Mouse (Mus musculus) limb, embryonic 11.5 days (tissue): Measurements from ENCODE around the gene Elp5. TPM values are rescaled to one million over a fixed set of nuclear protein-coding genes. Genes with fewer than 3 reads are reported as not detected.
"Not testable (repeated sequence)": the region's sequence is repeated elsewhere in the genome, so short reads cannot be mapped to it uniquely, and the experiment has no call there.

Source experiments
- ATAC-seq: fragments of 200-750 bp; cut with Nextera tagmentation; 2 replicates; pipeline ENCODE4 v1.8.0; 2017; ENCODE audit warnings: low read depth; ENCODE audit not compliant: insufficient number of reproducible peaks, low FRiP score, low TSS enrichment
- DNase-seq: peaks from one replicate; pipeline ENCODE4 v3.0.0-alpha.2; 2015; ENCODE audit warnings: low spot score
- H3K27ac ChIP-seq: fragments of 300-500 bp; sonication (generic); replicated peaks from 2 replicates; pipeline ENCODE4 v1.5.1; 2014; ENCODE audit warnings: low read depth, mild to moderate bottlenecking, low read length
- H3K27me3 ChIP-seq: fragments of 300-500 bp; sonication (generic); 2 replicates; pipeline ENCODE4 v1.6.1; 2014; ENCODE audit warnings: mild to moderate bottlenecking, low read length, mixed read lengths; ENCODE audit not compliant: control insufficient read depth, insufficient read depth
- H3K36me3 ChIP-seq: fragments of 300-500 bp; sonication (generic); 2 replicates; pipeline ENCODE4 v1.6.1; 2014; ENCODE audit warnings: mild to moderate bottlenecking, low read length, moderate library complexity, mixed read lengths; ENCODE audit not compliant: control insufficient read depth, insufficient read depth
- H3K4me1 ChIP-seq: fragments of 300-500 bp; sonication (generic); 2 replicates; pipeline ENCODE4 v1.6.1; 2014; ENCODE audit warnings: low read length, mixed read lengths; ENCODE audit not compliant: control insufficient read depth, insufficient read depth
- H3K4me2 ChIP-seq: fragments of 300-500 bp; sonication (generic); 2 replicates; pipeline ENCODE4 v1.6.1; 2014; ENCODE audit warnings: low read depth, mild to moderate bottlenecking, moderate library complexity; ENCODE audit not compliant: severe bottlenecking
- H3K4me3 ChIP-seq: fragments of 300-500 bp; sonication (generic); 2 replicates; pipeline ENCODE4 v1.5.1; 2014; ENCODE audit warnings: low read depth, low read length
- H3K9ac ChIP-seq: fragments of 300-500 bp; sonication (generic); 2 replicates; pipeline ENCODE4 v1.6.1; 2014; ENCODE audit warnings: mild to moderate bottlenecking, low read length
- H3K9me3 ChIP-seq: fragments of 300-500 bp; sonication (generic); 2 replicates; pipeline ENCODE4 v1.6.1; 2016; ENCODE audit warnings: low read length; ENCODE audit not compliant: control insufficient read depth
- WGBS: fragments of 180-500 bp; shearing (Covaris S2); extraction: QIAGEN DNeasy Blood & Tissue Kit; methylation state at CpG from one replicate; pipeline ENCODE4 v1.1.7; 2014; 5-methylcytosine and 5-hydroxymethylcytosine counted together
- polyA plus RNA-seq: library from polyadenylated mRNA; unstranded; fragments of >200 nt; fragmentation: Nextera tagmentation; extraction: Ambion mirVana; gene quantifications from 2 replicates; pipeline ENCODE4 v1.2.1, GENCODE M21; 2014

Elp5 gene
- polyA plus RNA-seq, 1 experiment from 2014 or later, result 148 TPM

DNA sequence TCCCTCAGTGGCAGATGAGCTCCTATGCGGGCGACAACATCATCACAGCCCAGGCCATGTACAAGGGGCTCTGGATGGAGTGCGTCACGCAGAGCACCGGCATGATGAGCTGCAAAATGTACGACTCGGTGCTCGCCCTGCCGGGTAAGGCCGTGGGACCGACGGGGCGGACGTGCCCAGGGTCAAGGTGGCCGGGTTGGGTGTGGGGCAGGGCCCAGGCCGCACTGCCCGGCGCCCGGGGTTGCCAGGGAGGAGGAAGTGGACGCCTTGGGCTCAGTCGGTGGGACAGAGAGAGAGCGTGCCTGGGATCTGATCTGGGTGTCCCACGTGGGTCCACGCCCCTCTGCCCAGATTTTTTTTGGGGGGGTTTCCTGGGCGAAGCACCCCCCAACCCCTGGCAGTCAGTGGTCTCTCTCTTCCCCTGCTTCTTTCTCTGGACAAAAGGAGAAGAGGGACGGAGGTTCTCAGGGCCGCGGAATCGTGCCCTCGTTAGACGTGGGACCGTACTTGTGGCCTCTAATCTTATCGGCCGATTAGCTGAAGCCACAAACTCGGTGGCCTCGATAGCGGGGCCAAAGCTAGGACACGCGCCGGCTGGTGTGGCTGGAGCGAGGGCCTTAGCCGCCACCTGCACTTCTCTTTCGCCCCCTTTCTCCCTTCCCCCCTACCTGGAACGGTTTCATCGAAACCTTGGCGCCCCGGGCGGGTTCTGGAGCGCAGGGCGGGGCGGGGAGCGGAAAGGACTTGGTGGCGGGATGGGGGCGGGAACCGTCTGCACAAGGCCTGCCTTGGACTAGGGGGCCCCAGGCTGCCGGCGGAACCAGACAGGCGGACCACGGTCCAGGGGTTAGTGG, 16.1 kb downstream of the Elp5 start:
- 1% methylated on average over 58 of the region's 59 CpGs for WGBS
- DNase-seq (peak; percentile 63), ATAC-seq (peak; percentile 69)
- H3K27me3 ChIP-seq, result peaks cover 53% of the 10 kb centered on the region
- no peak overlapping the region for H3K27ac ChIP-seq
- peak overlapping the region; percentile 24 for H3K4me3 ChIP-seq
- peaks cover 4% of the 10 kb centered on the region; the same call in 1 of the 2 replicates for H3K36me3 ChIP-seq
- no peaks in the 10 kb centered on the region for H3K9me3 ChIP-seq
- peak overlapping the region; percentile 57 for H3K9ac ChIP-seq
- H3K4me1 ChIP-seq, result no peaks in the 10 kb centered on the region; the same call in 1 of the 2 replicates
- H3K4me2 ChIP-seq, result peak overlapping the region; percentile 56

DNA sequence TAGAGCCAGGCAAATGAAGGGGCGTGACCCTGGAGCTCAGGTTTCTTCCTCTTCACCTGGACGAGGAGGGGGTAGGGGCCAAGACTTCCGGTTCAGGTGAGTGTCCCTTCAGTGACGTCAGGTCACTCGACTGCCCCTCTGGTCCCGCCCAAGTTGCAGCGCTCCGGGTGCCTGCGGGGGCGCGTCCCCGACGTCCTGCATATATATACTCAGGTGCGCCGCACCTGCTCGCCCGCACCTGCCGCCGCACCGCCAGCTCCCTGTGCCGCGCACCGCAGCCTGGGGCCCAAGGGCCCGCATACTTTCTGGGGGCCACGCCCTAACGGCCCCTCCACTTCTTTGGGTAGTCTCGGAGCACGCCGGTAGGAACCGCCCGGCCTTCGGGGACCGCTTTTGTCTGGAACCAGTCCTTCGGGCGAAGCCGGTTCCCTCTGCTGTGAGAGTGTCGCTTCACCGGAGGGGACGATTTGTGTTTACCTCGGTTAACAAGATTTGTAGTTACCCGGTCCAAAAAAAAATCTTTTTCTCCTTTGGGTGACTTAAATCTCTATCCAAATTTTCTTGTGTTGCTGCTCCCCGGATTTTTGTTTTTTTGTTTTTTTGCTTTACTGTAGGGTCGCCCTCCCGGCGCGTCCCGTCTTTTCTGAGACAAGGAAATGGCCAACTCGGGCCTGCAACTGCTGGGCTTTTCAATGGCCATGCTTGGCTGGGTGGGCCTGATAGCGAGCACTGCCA, 16.9 kb downstream of the Elp5 start:
- ATAC-seq (no peak), DNase-seq (peak; percentile 49)
- Histone ChIP-seq H3K4me3 (peak overlapping the region; percentile 24), H3K27me3 (peaks cover 53% of the 10 kb centered on the region), H3K4me2 (peak overlapping the region; percentile 56), H3K9me3 (no peaks in the 10 kb centered on the region), H3K4me1 (no peaks in the 10 kb centered on the region; the same call in 1 of the 2 replicates), H3K9ac (no peak overlapping the region), H3K36me3 (peaks cover 4% of the 10 kb centered on the region; the same call in 1 of the 2 replicates), H3K27ac (no peak overlapping the region)
- WGBS, result 3% methylated on average over 49 of the region's 49 CpGs

GRCm38 (mm10) chr11:69964650-69965270, 17.6 kb downstream of the Elp5 start, which contains the start of gene Cldn7:
Cldn7 (plus strand) TSS chr11:69964779.
- WGBS, result 10% methylated on average over 23 of the region's 24 CpGs
- peak within 1 kb of the TSS; percentile 29; the same call in 1 of the 2 replicates for H3K4me2 ChIP-seq
- 0 out of 2 replicates have a peak within 1 kb of the TSS, but pooled peaks have one; percentile 0 for H3K4me3 ChIP-seq

GRCm38 (mm10) chr11:69961841-69962240, 20.5 kb downstream of the Elp5 start:
- H3K27ac ChIP-seq, result no peak overlapping the region
- peaks cover 42% of the 10 kb centered on the region for H3K27me3 ChIP-seq
- no peak overlapping the region for H3K4me3 ChIP-seq
- 44% methylated on average over 5 of the region's 5 CpGs for WGBS
- no peaks in the 10 kb centered on the region; the same call in 1 of the 2 replicates for H3K4me1 ChIP-seq
- no peaks in the 10 kb centered on the region for H3K36me3 ChIP-seq
- ATAC-seq (no peak), DNase-seq (no peak)
- no peaks in the 10 kb centered on the region for H3K9me3 ChIP-seq
- H3K9ac ChIP-seq, result no peak overlapping the region
- no peak overlapping the region for H3K4me2 ChIP-seq

More at GRCm38 (mm10) chr11:69964650-69965270, 17.6 kb downstream of the Elp5 start, which contains the start of gene Cldn7:
- Histone ChIP-seq H3K36me3 (peaks cover under 1% of the 10 kb centered on the region; the same call in 1 of the 2 replicates), H3K4me1 (no peaks in the 10 kb centered on the region; the same call in 1 of the 2 replicates), H3K27ac (no peak within 1 kb of the TSS), H3K9me3 (no peaks in the 10 kb centered on the region), H3K27me3 (peaks cover 53% of the 10 kb centered on the region), H3K9ac (no peak within 1 kb of the TSS)
- ATAC-seq (no peak), DNase-seq (peak; percentile 39)

GRCm38 (mm10) chr11:69960616-69961015, 21.7 kb downstream of the Elp5 start:
- Histone ChIP-seq H3K9me3 (no peaks in the 10 kb centered on the region), H3K27ac (no peak overlapping the region), H3K4me1 (no peaks in the 10 kb centered on the region), H3K27me3 (peaks cover 30% of the 10 kb centered on the region), H3K4me2 (no peak overlapping the region), H3K4me3 (no peak overlapping the region), H3K36me3 (no peaks in the 10 kb centered on the region), H3K9ac (no peak overlapping the region)
- no peak for ATAC-seq
- WGBS, result 31% methylated on average over 5 of the region's 5 CpGs
- no peak for DNase-seq

- no peaks in the 10 kb centered on the region for H3K9me3 ChIP-seq
- WGBS, result 71% methylated on average over 1 of the region's 1 CpGs
Observed at GRCm38 (mm10) chr11:69956218-69956617, 26.1 kb downstream of the Elp5 start.

GRCm38 (mm10) chr11:69955618-69956017, 26.7 kb downstream of the Elp5 start:
- H3K27ac ChIP-seq, H3K4me1 ChIP-seq, ATAC-seq, H3K36me3 ChIP-seq, H3K27me3 ChIP-seq, H3K9ac ChIP-seq, H3K9me3 ChIP-seq, DNase-seq, H3K4me2 ChIP-seq, H3K4me3 ChIP-seq: not testable (repeated sequence)
- WGBS, result 77% methylated on average over 3 of the region's 4 CpGs

More at GRCm38 (mm10) chr11:69956218-69956617, 26.1 kb downstream of the Elp5 start:
- no peaks in the 10 kb centered on the region for H3K27me3 ChIP-seq
- no peak overlapping the region for H3K27ac ChIP-seq
- no peak overlapping the region for H3K4me3 ChIP-seq
- ATAC-seq (no peak), DNase-seq (no peak)
- H3K4me2 ChIP-seq, result no peak overlapping the region
- H3K9ac ChIP-seq, result no peak overlapping the region
- H3K36me3 ChIP-seq, result no peaks in the 10 kb centered on the region
- no peaks in the 10 kb centered on the region for H3K4me1 ChIP-seq
